Mouse (Mus musculus) common myeloid progenitor, adult 5-6 weeks (primary cell): ENCODE data around the gene Plcxd2. TPM values are rescaled to one million over a fixed set of nuclear protein-coding genes. Genes with fewer than 3 reads are reported as not detected.

Experiments used
- ATAC-seq: replicated peaks from 2 replicates; pipeline ENCODE4 v1.8.0; 2016; ENCODE audit warnings: low read depth, mild to moderate bottlenecking, moderate TSS enrichment, inconsistent platforms; ENCODE audit not compliant: poor library complexity, severe bottlenecking
- total RNA-seq: library from RNA; stranded (forward); fragments of 200-1000, 187-1606 nt; gene quantifications from 2 replicates; pipeline ENCODE4 v1.2.3, GENCODE M21; 2017

Gene Plcxd2
- total RNA-seq, 1 experiment from 2014 or later = 5.7 TPM

DNA sequence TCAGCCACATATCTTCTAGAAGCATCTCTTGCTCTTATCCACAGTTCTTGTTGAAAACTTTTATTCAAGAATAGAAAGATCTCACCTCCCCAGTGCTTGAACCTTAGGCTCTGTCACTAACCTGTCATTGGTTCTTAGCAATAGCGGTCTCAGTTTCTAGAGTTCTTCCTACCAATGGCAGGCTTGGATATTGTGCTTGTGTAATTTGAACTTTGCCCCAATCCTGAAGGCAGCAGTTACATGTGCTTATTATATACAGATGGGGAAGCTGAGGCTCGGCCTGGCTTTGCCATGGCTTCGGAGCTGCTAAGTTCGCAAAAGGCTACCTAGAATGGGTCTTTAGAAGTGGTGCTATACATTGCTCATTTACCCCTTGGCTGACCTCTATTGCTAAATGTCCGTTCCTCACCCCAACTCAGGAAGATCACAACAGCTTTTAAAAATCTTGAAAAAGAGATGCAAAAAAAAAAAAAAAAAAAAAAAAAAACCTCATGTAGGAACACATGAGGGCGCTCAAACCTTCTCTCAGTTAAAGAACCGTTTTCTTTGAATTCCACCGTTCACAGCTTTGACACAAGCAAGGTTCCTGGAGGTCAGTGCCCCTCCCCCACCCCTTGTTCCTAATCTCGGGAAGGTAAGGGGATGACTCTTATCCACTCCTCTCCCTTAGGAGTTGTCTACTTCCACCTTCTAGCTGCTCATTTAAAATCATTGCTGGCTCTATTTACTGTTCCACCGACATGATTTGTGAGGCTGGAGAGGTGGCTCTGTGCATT, 18.9 kb downstream of the Plcxd2 start:
- ATAC-seq = peak; percentile 45; the same call in 1 of the 2 replicates

DNA sequence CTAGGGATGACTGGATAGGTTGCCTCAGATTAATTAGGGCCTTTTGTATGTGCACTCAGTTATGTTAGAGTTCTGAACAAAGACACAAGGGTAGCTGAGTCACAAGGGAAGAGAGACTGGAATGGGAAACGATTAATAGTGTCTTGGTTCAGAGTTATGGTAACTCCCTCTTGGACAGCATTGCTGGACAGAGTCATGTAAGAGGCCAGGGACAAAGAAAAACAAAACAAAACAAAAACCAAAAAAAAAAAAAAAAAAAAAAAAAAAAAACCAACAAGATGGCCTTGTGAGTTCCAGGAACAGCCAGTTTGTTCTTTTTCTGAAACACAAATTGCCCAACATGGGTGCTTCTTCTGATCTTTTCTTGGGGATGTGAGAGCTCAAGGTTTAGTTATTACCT, 23.8 kb downstream of the Plcxd2 start:
- no peak for ATAC-seq

DNA sequence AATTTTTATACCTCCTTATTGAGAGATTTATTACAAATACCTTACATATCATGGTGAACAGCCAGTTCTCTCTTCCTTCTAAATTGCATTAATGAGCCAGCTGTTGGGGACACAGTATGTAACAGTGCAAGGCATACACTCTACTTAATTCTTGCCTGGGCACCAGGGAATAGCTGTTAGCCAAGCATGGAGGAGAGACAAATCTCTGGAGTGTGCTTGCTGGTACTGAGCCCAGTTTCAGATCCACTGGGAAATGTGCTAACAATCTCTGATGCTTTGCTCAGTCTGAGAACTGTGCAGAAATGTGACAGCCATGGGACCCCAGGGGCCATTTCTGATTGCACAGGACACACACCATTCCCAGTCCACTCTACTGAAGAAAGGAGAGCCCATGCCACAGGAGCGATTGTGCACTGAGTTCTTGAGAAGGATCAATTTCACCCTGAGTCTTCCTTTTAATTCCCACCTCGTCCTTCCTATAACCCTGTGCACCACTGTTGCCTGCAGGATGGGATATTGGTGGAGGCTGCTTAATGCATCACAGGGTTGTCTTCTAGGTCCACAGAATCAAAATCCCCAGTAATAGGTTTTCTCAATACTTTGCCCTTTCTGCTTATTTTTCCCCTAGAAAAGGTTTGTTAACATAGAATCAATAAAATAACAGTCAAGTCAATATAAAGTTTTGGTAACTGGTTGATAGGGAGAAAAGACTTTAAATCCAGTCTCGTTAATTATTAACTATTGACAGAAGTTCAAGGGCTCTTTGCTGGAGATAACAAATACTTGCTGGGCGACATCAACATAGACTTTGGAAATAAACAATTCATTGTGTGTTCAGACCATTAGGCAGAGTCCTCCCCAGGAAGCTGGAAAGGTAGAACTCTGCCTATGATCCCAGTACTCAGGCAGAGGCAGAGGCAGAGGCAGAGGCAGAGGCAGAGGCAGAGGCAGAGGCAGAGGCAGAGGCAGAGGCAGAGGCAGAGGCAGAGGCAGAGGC, 25.1 kb downstream of the Plcxd2 start:
- ATAC-seq = no peak

DNA sequence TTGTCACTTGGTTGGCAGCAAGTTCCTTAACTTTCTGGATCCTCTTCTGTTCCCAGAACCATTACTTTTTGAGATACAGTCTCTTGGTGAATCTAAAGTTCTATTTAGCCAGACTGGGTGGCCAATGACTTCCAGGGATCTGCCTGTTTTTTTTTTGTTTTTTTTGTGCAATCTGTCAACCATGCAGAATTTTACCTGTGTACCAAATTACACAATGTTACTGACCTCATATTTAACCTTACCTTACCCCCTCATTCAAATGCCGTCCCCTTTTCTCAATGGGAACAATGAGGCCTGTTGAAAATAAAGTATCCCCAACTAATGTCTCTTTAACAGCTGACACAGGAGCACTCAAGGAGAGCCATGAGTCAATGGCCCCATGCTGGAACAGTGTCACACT, 33.8 kb downstream of the Plcxd2 start:
- no peak for ATAC-seq

DNA sequence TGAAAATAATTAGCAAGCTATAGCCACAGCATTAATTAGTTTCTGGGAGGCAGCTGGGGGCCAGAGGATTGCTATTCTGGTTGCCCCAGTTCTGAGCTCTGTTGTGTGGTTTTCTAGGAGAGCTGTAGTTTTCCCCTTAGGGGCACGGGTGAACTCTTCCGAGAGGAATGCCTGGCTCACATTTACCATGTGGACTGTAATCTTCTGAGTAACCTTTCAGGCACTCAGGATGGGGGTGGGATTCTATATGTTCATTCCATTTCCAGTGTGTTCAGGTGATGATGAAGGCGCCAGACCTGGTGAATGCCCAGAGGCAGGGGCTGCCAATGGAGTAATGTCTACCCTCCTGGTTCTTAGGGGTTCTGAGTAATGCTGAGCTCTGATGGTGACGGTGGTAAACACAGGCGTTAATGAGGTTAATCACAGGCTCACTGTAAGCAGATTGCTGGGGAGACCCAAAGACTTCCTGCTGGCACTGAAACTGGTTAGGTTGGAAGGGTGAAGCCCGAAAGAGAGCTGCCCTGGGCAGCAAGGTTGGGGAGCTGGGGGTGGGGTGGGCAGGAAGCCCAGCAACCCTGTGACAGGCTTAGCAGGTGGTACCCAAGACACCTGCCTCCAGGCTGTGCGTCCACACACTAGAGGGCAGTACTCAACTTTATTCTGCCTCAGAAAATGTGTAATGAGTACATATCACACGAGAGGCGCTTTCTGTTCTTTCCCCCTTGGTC, 35.9 kb downstream of the Plcxd2 start:
- no peak for ATAC-seq

DNA sequence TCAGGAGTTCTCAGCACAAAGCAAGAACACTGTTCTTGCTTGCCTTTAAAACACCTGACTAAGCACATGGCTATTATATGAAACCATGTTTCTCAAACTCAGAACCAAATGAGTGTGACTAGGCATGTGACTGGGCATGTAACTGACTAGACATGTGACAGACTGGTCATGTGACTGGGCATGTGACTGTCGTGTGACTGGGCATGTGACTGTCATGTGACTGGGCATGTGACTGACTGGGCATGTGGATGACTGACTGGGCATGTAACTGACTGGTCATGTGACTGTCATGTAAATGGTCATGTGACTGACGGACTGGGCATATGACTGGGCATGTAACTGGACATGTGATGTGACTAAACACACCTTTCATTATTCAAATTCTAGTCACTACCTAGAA, 39.8 kb downstream of the Plcxd2 start:
- no peak for ATAC-seq

DNA sequence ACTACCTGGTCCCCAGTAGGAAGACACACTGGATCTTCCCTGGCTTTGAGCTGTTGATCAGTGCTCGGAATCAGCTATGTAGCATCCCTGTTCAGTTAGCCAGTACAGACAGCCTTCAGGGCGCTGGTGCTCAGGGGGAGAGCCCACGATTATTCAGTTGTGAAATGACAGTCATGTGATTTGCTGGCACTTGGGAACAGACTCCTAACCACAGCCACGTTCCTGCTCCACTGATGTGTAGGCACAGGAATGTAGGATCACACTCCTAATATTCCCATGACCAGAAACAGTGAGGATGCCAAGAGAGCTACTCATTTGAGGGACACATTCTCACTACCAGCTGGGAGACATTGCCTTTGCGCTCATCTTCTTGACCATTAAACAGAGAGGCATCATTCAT, 41.3 kb downstream of the Plcxd2 start:
- ATAC-seq = no peak

DNA sequence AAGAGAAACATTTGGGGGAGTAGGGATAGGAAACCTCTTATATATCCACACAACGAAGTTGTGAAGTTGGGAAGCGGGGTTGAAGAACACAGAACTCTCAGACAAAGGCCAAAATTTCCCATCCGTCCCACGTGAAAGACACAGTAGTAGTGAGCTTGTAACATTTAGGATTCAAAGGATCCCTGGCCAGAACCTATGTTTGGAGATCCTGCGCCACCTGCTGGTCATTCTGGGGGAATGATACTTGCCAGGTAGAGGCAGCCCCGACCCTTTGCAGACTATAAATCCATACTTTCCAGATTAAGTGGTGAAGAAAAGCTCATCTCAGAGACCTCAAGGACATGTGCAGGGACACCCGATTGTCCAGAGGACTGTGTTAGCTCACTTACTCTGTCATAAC, 42.5 kb downstream of the Plcxd2 start:
- peak; percentile 94 for ATAC-seq

DNA sequence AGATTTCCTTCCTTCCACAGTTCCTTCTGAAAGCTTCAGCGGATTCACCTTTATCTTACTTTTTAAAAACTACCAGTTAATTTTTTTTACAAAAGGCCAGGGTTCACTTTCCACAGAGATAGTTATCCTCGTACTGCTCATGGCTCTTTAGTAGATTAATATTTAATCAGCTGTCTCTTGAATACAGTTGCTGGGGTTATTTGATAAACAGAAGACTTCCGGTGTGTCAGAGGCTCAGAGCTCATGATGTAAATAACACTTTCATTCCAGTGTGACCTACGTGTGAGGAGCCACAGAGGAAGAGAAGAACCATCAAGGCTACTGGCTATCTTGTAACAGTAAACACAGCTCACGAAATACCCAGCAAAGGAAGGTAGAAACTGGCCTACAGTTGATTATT, 43.4 kb downstream of the Plcxd2 start:
- ATAC-seq = no peak

DNA sequence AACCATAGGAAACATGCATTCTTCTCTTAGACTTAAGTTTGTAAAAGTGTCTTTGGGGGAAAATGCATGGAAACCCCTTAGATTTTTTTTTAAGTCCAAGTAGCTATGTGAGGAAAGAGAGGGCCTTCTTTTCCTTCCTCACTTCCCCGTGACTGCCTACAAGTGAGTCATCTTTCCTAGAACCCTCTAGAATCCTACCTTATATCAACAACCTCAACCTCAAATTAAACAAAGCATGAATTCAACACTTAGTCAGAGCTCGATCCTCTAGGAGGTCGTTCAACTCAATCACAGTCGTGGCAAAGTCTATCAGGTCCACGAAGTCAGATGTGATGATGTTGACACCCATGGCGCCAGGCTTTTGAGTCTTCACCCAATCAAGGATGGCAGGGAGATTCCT, 45.2 kb downstream of the Plcxd2 start:
- no peak for ATAC-seq

DNA sequence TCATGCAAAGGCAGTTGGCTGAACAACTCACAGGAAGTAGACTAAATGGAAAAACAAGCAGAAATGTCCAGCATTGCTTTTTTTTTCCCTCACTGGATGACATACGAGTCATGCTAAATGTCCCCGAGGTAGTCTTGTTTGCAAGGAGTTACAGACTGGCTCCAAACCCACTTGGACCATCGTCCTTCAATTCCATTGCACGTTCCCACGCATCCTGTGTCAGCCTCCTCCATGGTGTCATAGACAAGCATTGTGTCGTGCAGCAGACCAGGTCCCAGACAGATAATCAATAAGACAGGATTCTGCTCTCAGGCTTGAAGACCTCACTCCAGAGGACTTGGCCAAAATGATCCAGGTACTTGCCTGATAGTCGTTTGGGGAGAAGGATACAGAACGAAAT, 46.2 kb downstream of the Plcxd2 start:
- no peak for ATAC-seq

DNA sequence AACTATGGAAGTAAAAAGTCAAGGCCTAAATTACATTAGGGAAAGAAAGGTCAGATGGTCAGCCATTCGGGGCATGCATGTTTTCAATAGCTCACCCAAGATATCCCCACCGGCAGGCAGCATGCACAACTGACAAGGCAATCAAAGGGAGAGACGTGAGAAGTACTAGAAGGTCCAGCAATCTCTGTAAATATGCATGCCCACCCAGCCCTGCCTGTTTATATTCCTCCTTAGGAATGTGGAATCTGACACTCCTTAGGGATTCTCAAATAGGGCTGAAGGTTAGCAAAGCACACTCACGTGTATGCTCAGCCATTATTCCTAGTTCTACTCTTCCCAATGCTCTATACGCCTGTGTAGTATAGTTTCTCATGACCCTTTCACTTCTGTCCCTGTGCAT, 46.9 kb downstream of the Plcxd2 start:
- no peak for ATAC-seq

DNA sequence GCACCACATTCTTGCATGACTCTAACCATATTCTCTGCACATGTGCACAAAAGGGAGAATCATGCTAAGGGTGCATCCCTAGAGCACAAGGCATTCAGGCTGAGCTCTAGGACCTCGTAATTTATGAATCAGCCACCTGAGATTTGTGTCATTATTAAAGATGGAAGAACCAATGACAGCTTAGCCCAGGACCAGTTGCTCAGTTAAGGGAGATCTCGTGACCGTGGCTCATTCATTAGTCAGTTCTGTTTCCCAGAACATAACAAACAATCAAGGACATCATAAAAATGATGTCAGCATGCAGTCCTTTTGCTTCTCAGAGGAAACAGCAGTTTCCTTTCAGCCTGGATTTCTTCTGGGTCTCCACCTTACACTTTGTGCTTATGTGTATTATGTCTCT, 49.0 kb downstream of the Plcxd2 start:
- ATAC-seq = no peak

DNA sequence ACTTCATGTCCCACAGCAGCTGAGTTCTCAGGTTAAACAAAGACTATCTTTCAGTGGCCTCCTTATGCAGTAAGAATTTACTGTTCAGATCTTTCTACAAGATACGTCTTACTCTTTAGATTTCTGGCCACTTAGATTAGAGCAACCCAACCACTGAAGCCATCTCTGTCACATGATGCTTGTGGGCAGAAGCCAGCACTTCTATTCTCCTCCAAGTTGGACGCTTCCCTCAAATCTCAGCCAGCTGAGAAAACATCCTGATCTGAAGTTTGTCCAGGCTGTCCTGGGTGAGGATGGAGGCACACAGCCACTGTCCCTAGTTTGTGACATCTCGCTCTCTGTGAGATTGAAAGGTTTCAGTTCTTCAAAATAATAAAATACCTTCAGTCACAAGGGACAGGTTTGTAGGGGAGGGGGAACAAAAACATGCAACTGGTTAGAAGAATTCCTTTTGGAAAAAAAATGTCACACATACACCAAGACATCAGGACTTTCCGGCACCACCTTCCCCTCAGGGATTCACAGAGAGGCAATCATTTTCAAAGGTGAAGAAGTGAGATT, 53.5 kb downstream of the Plcxd2 start:
- no peak for ATAC-seq

DNA sequence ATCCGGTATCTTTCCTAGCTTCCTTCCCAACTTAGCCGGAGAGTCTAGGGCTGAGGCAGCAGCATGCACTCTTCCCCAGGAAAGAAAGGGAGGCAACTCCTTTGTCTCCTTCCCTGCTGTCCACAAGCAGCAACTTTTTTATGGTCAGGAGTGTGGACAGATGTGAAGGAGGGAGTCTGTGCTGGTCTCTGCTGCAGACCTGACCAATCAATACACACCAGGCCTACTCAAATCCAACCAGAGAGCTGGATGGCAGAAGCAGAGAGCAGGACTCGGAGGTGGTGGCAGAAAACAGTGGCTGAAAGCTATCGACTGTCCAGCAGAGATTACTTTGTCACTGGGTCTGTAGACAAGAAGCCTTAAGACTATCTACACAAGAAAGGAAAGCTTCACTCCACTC, 56.6 kb downstream of the Plcxd2 start, which contains the start of gene Phldb2:
Phldb2 (minus strand) TSS at position 205 of the 400 bp plus-strand sequence.
- ATAC-seq = no peak

DNA sequence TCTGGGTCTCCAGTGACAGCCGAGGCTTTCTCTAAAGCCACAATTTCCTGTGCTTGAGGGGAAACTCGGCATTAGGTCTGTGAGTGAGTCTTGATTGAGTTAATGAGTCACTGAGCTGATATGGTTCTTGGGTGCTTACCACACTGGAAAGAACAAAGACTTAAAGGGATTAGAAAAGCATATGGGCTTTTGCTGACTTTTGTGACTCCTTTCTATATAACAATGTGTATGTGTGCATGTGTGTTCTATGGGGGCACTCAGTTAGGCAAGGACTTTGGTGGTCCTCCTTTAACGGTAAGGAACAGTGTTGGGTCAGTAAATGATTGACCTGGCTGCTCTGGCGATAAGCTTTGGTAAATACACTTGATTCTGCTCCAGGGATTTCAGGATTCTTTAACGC, 57.5 kb downstream of the Plcxd2 start:
- peak; percentile 96 for ATAC-seq

DNA sequence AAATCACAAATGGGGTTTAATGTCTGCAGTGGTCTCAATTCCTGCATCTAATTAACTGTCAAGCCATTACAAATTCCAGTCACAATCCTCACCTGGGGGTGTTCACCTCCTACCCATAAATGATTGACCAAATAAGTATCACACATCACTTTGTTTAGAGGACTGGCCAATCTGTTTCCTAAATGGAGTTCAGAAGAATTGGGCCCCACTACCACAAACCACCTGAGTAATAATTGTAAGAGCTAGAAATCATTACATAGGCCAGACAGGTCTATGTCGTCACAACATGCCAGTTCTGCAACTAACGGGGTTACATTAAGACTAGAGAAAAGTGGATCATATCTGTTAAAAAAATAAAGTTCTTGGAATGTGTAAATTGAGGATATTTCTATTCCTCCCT, 58.0 kb downstream of the Plcxd2 start:
- ATAC-seq = 0 out of 2 replicates have a peak, but pooled peaks have one; percentile 11

DNA sequence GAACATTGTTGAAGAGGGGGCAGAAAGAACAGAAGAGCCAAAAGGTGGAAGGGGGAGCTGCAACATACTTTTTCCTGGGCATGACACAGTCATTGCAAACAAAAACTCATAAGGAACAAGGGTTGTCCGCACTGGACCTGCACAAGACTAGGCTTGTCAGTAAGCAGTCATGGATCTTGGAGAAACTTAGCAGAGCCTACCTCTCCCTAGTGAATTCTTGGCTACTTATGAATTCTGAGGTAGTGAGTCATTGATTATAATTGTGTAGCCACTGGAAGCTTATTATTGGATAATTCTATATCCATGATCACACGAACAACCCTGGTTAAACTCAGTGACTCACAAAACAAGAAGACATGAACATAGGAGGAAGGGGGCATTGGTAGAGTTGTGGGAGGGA, 63.7 kb downstream of the Plcxd2 start:
- no peak for ATAC-seq

DNA sequence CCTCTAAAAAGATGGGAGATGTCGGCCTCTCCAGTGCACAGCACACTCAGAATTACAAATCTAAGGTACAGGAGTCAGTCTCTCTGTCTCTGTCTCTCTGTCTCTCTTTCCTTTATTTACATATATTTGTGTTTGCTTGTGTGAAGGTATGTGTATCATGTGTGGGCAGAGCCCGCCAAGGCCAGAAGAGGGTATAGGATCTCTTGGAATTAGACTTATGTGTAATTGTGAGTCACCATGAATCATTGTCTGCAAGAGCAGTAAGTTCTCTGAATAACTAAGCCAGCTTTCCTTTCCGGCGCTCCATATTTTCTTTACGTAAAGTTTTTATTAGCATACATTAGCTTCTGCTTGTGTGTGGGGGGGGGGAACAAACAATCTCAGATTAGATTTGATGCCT, 64.4 kb downstream of the Plcxd2 start:
- ATAC-seq = no peak

DNA sequence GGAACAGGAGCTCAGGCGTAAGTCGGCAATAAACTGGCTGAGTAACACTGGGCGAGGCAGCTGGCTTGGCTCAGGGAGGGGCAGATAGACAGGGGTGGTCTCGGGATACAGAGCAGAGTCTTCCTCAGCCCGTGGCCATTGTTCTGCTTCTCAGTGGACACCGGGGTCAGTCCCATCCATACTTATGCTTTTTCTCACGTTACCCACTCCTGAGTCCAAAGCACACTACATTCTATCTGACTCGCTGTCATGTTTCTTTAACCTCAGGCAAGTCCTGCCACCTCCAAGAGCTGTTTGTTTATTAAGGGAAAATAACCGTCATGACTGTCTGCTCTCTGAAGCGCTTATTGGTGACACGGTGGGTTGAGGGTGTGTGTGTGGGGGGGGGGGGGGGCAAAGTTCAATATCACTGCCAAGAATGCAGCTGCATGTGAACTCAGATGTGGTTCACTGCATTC, 64.8 kb downstream of the Plcxd2 start:
- ATAC-seq = no peak
